In genomic region chr6:128102296-128102999, GRCm38 (mm10) we compare ENCODE assay signal across 8 mouse cellular contexts. TPM values are rescaled to one million over a fixed set of nuclear protein-coding genes. Genes with fewer than 3 reads are reported as not detected.
DNase-seq lines count a peak whose midpoint lies in the region; ATAC-seq and TF ChIP-seq lines count a peak whose summit lies in the region.

No protein-coding gene starts in this region.

- H3K27me3 ChIP-seq in embryonic facial prominence, embryonic 13.5 days, result no peaks in the 10 kb centered on the region
- H3K27me3 ChIP-seq in intestine, postnatal 0 days (replicated peaks; ENCODE audit: control insufficient read depth, insufficient read depth, low read length), result no peaks in the 10 kb centered on the region
- no peaks in the 10 kb centered on the region for H3K27me3 ChIP-seq in lung, postnatal 0 days (replicated peaks; ENCODE audit: insufficient read depth, low read length)
- H3K27me3 ChIP-seq in neural tube, embryonic 15.5 days (replicated peaks), result no peaks in the 10 kb centered on the region

- 0 out of 2 replicates have a peak, but pooled peaks have one; percentile 6 for TF ChIP-seq CTCF in layer of hippocampus, adult 2 months (conservative IDR thresholded peaks at IDR 0.05)
- TF ChIP-seq CTCF in intestine, postnatal 0 days (IDR thresholded peaks at IDR 0.05; ENCODE audit: low read depth), result no peak
- peak; percentile 34 for TF ChIP-seq CTCF in lung, postnatal 0 days (IDR thresholded peaks at IDR 0.05)

- peak overlapping the region; percentile 51; the same call in 1 of the 2 replicates for H3K27ac ChIP-seq in layer of hippocampus, adult 2 months
- peak overlapping the region; percentile 23; the same call in 1 of the 2 replicates for H3K27ac ChIP-seq in embryonic facial prominence, embryonic 13.5 days
- H3K27ac ChIP-seq in intestine, postnatal 0 days (ENCODE audit: low read depth, low read length), result peak overlapping the region; percentile 68
- H3K27ac ChIP-seq in lung, postnatal 0 days (ENCODE audit: low read length), result peak overlapping the region; percentile 88
- H3K27ac ChIP-seq in neural tube, embryonic 15.5 days (replicated peaks), result no peak overlapping the region

- H3K4me2 ChIP-seq in embryonic facial prominence, embryonic 13.5 days, result no peak overlapping the region
- no peak overlapping the region for H3K4me2 ChIP-seq in intestine, postnatal 0 days (replicated peaks; ENCODE audit: low read depth)
- no peak overlapping the region for H3K4me2 ChIP-seq in lung, postnatal 0 days (replicated peaks; ENCODE audit: low read depth, low read length)
- no peak overlapping the region for H3K4me2 ChIP-seq in neural tube, embryonic 15.5 days

- 36% methylated on average over 6 of the region's 6 CpGs for WGBS in embryonic facial prominence, embryonic 13.5 days
- 55% methylated on average over 6 of the region's 6 CpGs for WGBS in intestine, postnatal 0 days
- WGBS in lung, postnatal 0 days, result 27% methylated on average over 6 of the region's 6 CpGs
- 45% methylated on average over 6 of the region's 6 CpGs for WGBS in neural tube, embryonic 15.5 days

- no peak for ATAC-seq in embryonic facial prominence, embryonic 13.5 days (ENCODE audit: insufficient number of reproducible peaks, insufficient read depth, low FRiP score, low TSS enrichment, low read depth)
- peak; percentile 65 for ATAC-seq in intestine, postnatal 0 days
- ATAC-seq in lung, postnatal 0 days, result peak; percentile 88
- ATAC-seq in granulocyte monocyte progenitor cell, adult 5-6 weeks (replicated peaks; ENCODE audit: poor library complexity, severe bottlenecking), result no peak
- ATAC-seq in neural tube, embryonic 15.5 days (ENCODE audit: low FRiP score), result no peak

- no peaks in the 10 kb centered on the region for H3K9me3 ChIP-seq in embryonic facial prominence, embryonic 13.5 days
- no peaks in the 10 kb centered on the region for H3K9me3 ChIP-seq in intestine, postnatal 0 days (ENCODE audit: control insufficient read depth)
- H3K9me3 ChIP-seq in lung, postnatal 0 days (ENCODE audit: low read length), result no peaks in the 10 kb centered on the region
- H3K9me3 ChIP-seq in neural tube, embryonic 15.5 days (replicated peaks), result no peaks in the 10 kb centered on the region

- TF ChIP-seq EP300 in lung, postnatal 0 days (IDR thresholded peaks at IDR 0.05), result peak; percentile 99

- H3K4me3 ChIP-seq in layer of hippocampus, adult 2 months, result no peak overlapping the region
- H3K4me3 ChIP-seq in embryonic facial prominence, embryonic 13.5 days, result no peak overlapping the region
- no peak overlapping the region for H3K4me3 ChIP-seq in intestine, postnatal 0 days (ENCODE audit: low read depth, low read length)
- no peak overlapping the region for H3K4me3 ChIP-seq in lung, postnatal 0 days (ENCODE audit: low read depth, low read length)
- H3K4me3 ChIP-seq in neural tube, embryonic 15.5 days (replicated peaks), result no peak overlapping the region

- no peak for DNase-seq in layer of hippocampus, adult 2 months (ENCODE audit: low spot score in 2 of 2)
- no peak for DNase-seq in layer of hippocampus, adult 9-11 months
- peak; percentile 82 for DNase-seq in lung, postnatal 0 days (ENCODE audit: low spot score)
- no peak for DNase-seq in right cerebral cortex, adult 2 months (ENCODE audit: low spot score in 2 of 2)

- no peaks in the 10 kb centered on the region for H3K36me3 ChIP-seq in embryonic facial prominence, embryonic 13.5 days
- no peaks in the 10 kb centered on the region for H3K36me3 ChIP-seq in intestine, postnatal 0 days (ENCODE audit: control insufficient read depth, insufficient read depth)
- H3K36me3 ChIP-seq in lung, postnatal 0 days (ENCODE audit: insufficient read depth, low read length), result no peaks in the 10 kb centered on the region
- no peaks in the 10 kb centered on the region for H3K36me3 ChIP-seq in neural tube, embryonic 15.5 days

- no peak overlapping the region for H3K9ac ChIP-seq in embryonic facial prominence, embryonic 13.5 days
- no peak overlapping the region for H3K9ac ChIP-seq in intestine, postnatal 0 days (ENCODE audit: low read depth, low read length)
- H3K9ac ChIP-seq in lung, postnatal 0 days (replicated peaks; ENCODE audit: low read depth), result no peak overlapping the region
- no peak overlapping the region for H3K9ac ChIP-seq in neural tube, embryonic 15.5 days (replicated peaks)

- H3K4me1 ChIP-seq in embryonic facial prominence, embryonic 13.5 days, result peaks cover 78% of the 10 kb centered on the region
- peaks cover 12% of the 10 kb centered on the region for H3K4me1 ChIP-seq in intestine, postnatal 0 days (replicated peaks; ENCODE audit: control insufficient read depth, insufficient read depth, low read length)
- peaks cover 36% of the 10 kb centered on the region for H3K4me1 ChIP-seq in lung, postnatal 0 days (ENCODE audit: insufficient read depth, low read depth, low read length)
- peaks cover 18% of the 10 kb centered on the region; the same call in 1 of the 2 replicates for H3K4me1 ChIP-seq in neural tube, embryonic 15.5 days

RNA-seq across cellular contexts. Expression of gene Tspan9, which starts 40.9 kb away (rescaled TPM):
- total RNA-seq in layer of hippocampus, adult 2 months (2021), result 10 to 100 TPM; 42.2 to 45.6 TPM
- polyA plus RNA-seq in embryonic facial prominence, embryonic 13.5 days (2015; fragmentation: Nextera tagmentation; extraction: Ambion mirVana), result 115 and 116 TPM in 2 replicates
- polyA plus RNA-seq in intestine, postnatal 0 days (2015; fragmentation: Nextera tagmentation; extraction: Ambion mirVana), result 49.8 and 55.5 TPM in 2 replicates
- 136 and 158 TPM in 2 replicates for polyA plus RNA-seq in lung, postnatal 0 days (2015; fragmentation: Nextera tagmentation; extraction: Ambion mirVana)
- total RNA-seq in granulocyte monocyte progenitor cell, adult 5-6 weeks (2014; fragmentation: Nextera tagmentation), result 2.2 TPM in 1 of 2 replicates, not detected in the other
- 0.62 and 3.4 TPM in 2 replicates for total RNA-seq in granulocyte monocyte progenitor cell, adult 5-6 weeks (2017)
- polyA plus RNA-seq in neural tube, embryonic 15.5 days (2015; fragmentation: Nextera tagmentation; extraction: Ambion mirVana), result 48.3 and 63.2 TPM in 2 replicates

Comparison
In these comparisons a context has a peak if more than half of its experiments do, and no peak if none do; other contexts are left out.
1. ATAC-seq: peak in intestine, postnatal 0 days (single experiment) and lung, postnatal 0 days (single experiment); none in embryonic facial prominence, embryonic 13.5 days (single experiment), granulocyte monocyte progenitor cell, adult 5-6 weeks (single experiment) and neural tube, embryonic 15.5 days (single experiment).